Mouse (Mus musculus) urinary bladder, postnatal 36 days (tissue): ENCODE data around the gene Slc25a44.
A peak's percentile ranks its signal among the peaks of the same experiment; 100 is the strongest.

Experiments
- DNase-seq, 2 experiments: peaks; one replicate each; pipeline ENCODE4 v3.0.0; 2022; ENCODE audit warnings: low spot score in 2 of 2, mixed read lengths in 1 of 2

Gene Slc25a44

GRCm38 (mm10) chr3:88424605-88425329 lies at the start of gene Slc25a44:
Slc25a44 (minus strand) TSS chr3:88425139.
- DNase-seq, result peak; percentile 94

GRCm38 (mm10) chr3:88473571-88473970 lies 48.6 kb upstream of the Slc25a44 start:
- DNase-seq, result no peak

GRCm38 (mm10) chr3:88473020-88473419 lies 48.1 kb upstream of the Slc25a44 start:
- DNase-seq, result no peak

- DNase-seq, result no peak
These were observed 46.1 kb upstream of the Slc25a44 start for GRCm38 (mm10) chr3:88470943-88471479.

DNA sequence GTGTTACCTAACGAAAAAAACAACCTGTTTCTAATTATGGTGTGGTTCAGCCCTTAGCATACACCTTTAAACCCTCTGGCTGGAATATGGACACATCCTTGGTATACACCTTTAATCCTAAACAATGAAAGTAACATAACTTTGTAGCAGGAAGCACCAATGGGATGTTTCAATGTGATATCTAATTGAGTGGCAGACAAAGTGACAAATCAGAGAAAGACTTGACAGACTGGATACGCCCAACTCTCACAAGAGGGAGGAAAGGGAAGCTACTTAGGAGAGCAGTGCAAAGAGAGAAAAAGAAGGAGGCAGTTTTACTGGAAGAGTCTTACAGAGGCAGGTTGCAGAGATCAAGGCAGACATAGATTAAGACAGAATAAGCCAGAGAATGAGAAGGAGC lies 44.5 kb upstream of the Slc25a44 start:
- no peak for DNase-seq

DNA sequence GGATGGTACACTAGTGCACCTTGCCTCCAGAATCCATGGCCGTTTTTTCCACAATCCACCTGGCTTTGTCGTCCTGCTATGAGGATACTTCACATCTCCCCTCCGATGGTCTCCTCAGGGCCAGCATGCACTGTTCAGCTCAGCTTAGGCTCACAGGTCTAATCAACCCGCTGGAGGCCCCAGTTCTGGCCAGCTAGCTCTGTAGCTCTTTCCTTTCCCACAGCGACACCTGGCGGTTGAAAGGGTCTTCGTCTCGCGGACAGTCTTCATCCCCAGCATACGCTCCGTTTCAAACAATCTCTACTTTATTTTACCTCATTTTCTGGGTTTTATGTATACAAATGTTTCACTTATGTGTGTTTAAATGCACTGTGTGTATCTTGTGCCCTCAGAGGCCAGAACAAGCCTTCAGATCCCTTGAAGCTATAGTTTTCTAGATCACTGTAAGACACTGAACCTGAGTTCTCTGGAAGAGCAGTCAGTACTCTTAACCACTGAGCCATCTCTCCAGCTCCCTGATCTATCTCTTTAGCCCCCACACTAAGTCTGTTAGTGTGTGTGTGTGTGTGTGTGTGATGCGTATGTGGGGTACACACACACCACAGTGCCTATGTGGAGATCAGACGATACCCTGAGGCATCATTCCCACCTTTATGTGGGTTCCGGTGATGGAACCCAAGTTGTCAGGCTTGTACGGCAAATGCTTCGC lies 42.3 kb upstream of the Slc25a44 start:
- DNase-seq, result peak; percentile 85 to 87

DNA sequence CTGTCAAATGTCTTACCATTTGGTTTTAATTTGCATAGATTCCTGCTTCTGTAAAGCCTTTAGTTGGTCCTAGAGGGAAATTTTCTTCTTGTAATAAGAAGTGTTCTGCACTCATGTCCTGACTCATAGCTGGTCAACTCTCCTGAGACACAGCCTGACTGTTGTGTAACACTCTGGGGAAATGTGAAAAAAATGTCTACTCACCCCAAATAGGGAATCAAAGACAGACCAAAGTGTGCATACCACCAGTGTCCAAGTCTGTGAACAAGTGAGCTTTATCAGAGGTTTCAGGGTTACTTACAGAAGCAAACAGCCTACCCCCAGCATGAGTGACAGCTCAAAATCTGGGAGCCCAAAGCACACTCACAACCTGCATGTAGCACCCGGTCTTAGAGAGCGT lies 40.2 kb upstream of the Slc25a44 start:
- DNase-seq, result no peak

DNA sequence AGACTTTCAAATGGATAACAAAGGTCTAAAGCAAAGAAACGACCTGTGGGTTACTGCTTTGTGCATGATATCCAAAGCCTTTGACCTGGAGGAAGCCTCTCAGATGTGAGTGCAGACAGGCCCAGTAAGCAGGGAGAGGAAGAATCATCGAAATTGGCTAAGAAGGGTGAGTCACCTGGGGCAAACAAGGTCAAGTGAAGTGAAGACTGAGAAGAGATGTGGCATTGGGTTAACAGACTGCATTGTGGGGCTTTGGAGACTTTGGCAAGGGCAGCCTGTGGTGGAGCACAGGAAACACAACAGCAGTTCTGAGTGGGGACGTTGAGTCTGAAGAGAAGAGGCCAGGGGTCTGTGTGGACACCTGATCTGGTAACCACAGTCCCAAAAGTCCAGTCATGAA lies 39.5 kb upstream of the Slc25a44 start:
- DNase-seq, result no peak

- DNase-seq, result no peak
These were observed 36.2 kb upstream of the Slc25a44 start, which contains the start of gene Sema4a for GRCm38 (mm10) chr3:88460983-88461696. Sema4a (minus strand) TSS chr3:88461182.

- no peak for DNase-seq
These were observed 35.1 kb upstream of the Slc25a44 start for GRCm38 (mm10) chr3:88460029-88460428.

- no peak for DNase-seq
These were observed 33.9 kb upstream of the Slc25a44 start for GRCm38 (mm10) chr3:88458778-88459219.

DNA sequence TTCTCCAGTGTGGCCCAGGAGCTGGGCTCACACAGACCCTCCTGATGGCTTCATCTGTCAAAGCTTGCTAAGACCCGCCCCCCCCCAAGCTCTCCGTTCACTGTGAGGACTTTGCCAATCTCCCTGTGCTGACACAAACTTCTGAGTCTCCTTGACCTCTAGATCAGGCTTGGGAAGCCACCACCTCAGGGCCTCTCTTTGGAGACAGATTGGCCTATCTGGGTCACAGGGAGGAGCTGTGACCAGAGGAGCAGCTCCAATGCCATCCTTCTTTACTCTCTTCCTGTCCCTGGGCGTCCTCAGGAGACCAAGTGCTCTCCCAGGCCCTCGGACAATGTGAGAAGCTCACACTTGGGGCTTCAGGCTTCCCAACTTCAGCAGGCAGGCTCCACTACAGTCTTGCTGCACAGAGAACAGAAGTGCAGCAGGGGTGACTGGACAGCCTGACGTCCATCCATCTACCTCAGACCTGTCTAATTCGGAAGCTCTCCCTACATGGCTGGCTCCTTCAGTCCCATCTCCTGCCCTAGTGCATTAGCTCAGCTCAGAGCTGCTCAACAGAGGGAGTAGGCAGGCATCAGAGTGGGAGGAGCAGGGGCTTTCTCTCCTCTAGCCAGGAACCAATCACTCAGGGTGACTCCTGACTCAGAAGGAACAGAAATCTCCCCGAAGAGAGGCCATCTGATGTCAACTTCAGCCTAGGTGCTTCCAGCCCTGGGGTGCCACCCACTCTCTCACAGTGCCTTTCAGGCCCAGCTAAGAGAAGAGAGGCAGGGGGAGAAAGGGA lies 32.0 kb upstream of the Slc25a44 start:
- DNase-seq, result no peak

DNA sequence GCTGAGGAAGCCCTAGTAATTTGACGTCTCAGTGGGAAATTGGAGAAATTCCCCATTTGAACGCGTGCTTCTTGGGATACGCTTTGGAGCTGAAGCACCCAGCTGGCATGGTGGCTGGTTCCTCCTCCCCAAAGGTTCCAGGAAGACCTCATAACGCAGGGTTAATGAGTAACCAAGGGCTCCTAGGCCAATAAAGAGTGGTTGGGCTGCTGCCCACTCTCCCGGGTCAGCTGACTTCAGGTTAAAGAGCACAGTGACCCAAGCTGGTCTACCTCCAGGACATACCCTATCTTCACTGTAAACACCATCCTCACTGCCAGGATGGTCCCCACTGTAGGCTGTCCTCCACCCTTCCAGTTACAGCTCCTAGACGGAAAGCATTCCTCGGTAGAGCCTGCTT lies 31.4 kb upstream of the Slc25a44 start:
- no peak for DNase-seq

DNA sequence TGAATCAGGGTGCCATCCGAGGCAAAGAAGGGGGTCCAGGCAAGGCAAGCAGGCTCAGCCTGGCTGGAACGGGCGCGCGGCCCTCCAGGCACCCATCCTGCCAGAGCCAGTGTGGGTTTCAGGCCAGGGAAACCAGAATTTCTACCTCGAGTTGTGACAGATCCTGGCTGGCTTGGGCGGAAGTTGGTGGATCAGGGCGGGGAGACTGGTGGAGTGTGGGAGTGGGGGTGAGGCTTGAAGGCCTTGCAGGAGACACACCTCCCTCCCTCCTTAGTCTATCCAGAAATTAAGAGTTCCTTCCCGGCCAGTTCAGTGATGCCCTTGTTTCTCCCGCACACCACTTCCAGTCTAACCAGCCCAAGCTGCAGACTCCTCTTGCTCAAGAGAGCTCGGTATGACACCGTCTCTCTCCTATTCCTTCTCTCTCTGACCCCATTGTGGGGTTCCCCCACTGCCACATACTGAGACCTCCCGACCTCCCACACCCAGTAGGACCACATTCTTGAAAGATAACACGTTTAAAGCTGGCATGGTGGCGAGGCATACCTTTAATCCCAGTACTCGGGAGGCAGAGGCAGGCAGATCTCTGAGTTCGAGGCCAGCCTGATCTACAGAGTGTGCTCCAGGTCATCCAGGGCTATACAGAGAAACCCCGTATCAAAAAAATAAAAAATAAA lies 30.8 kb upstream of the Slc25a44 start:
- DNase-seq, result peak; percentile 77 to 87

DNA sequence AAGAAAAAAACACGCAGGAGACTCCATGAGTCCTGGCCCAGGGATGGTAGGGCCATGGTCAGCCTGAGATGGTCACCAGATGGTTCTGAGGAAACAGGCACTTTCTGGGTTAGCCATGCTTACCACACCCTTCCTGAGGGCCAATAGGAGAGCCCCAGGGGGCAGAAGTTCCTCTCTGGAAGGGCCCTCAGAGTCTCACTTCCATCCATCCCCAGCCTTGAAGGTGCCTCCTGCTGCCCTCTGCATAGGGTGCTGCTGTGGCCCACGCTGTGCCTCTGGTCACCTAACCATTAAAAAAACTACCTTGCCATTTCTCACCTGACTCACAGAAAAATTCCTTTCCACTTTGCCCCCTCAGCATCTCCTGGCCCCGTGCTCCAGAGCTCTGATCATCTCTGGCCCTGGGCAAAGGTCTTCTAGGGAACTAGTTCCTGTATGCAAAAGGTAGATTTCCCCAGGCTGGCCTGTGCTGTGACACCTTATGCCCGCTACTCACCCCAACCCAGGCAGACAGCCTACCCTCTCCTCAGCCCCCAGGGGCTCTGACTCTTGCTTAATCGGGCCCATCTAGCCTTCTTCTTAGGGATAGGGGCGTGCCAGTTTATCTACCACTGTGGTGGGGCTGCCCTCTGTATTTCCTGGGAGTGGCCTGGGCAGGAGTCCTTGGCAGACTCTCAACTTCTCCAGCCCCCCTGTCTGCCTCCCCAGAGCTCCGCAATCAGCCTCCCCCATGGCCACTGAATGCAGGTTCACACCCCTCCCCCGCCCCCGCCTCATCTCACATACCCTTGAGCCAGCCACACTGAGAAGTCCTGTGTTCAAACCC lies 30.0 kb upstream of the Slc25a44 start:
- no peak for DNase-seq

GRCm38 (mm10) chr3:88453986-88454385 lies 29.0 kb upstream of the Slc25a44 start:
- DNase-seq, result no peak

DNA sequence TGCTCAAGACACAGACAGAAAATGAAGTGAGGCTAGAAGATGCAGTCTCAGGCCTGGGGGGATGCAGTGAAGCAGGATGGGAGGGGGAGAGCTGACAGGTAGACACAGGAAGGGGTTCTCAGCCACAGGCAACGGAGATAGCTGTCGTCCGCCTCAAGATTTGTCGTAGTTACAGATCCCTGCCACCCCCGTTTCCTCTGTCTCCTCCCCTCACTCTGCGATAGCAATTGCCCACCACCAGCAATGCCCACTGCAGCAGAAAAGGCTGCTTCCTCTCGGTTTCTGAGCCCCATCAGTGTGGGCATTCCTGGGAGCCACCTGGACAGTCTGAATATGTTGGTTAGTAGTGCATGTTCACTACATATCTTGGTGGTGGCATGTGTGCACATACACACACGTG lies 28.4 kb upstream of the Slc25a44 start:
- no peak for DNase-seq

GRCm38 (mm10) chr3:88452716-88453115 lies 27.8 kb upstream of the Slc25a44 start:
- DNase-seq, result no peak

DNA sequence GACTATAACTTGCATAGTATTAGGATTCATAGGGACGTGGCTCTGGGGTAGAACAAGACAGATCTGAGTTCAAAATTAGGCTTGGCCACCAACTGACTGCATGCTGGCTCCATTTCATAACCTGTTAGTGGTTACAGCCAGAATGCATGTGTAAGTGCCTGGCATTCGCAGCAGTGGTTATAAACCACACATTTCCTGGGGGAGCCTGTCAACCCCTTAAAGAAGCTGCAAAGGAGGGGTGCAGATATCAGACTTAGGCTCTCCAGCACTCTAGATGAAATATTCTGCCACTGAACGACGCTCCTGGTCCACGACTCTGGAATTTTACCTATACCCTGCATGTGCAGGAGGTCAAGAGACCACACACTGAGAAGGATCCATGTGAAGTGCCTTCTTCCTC lies 27.3 kb upstream of the Slc25a44 start:
- DNase-seq, result no peak
